Mouse (Mus musculus) kidney, postnatal 25 days (tissue): ENCODE results near the gene Dlgap5.

Experiments
- DNase-seq, 2 experiments: peaks; one replicate each; pipeline ENCODE4 v3.0.0; 2021; ENCODE audit warnings: mixed read lengths in 2 of 2

Dlgap5 gene

DNA sequence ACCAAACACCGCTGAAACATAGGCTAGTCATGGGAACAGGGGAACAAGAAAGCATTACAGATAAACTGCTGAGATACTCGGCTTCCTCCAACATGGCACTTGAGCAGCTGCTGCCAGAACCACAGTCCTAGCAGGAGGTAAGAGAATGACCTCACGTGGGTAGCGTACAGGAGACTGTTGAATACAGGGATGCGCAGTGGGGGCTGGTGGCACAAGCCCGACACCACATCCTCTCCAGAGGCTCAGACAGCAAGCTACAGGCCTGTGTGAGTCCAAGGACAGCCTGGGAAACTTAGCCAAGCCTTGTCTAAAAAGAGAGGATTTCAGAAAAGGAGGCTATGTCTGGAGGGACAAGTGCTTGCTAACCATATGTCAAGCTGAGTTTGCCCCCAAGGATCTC, 23.2 kb downstream of the Dlgap5 start:
- no peak for DNase-seq

GRCm38 (mm10) chr14:47393354-47394094, 24.7 kb downstream of the Dlgap5 start:
- no peak for DNase-seq

GRCm38 (mm10) chr14:47386125-47386524, 32.1 kb downstream of the Dlgap5 start:
- DNase-seq, result no peak

DNA sequence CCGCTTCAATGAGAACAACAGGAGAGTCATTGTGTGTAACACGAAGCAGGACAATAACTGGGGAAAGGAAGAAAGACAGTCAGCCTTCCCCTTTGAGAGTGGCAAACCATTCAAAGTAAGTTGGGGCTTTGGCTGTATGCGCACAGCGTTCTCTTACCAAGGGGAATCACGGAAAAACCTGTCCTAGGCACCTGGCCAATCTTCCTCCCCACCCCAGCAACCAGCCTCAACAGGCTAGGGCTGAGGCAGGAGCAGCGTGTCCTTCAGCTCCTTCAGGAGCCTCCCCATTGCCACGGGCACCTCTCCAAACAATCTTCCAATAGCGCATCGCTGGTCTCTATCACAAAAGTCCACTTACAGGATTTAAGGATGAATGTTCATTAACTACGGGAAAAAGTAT, 33.6 kb downstream of the Dlgap5 start:
- DNase-seq, result no peak

DNA sequence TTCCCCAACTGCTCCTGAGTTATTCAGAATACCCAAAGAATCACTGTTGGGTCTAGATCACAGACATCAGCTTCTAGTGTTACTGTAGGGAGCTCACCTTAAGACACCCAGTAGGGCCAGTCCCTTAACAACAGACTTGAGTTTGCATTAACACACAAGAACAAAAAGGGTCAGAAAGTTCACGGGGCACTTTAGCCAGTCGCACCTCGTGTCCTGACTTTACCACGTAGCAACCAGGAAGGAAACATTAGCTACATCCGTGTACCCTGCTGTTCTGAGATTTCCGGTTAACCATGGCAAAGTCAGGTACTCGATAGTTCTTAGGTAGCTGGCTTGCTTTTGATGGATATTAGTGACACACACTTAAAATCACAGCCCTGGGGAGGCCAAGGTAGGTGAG, 34.3 kb downstream of the Dlgap5 start:
- DNase-seq, result no peak

DNA sequence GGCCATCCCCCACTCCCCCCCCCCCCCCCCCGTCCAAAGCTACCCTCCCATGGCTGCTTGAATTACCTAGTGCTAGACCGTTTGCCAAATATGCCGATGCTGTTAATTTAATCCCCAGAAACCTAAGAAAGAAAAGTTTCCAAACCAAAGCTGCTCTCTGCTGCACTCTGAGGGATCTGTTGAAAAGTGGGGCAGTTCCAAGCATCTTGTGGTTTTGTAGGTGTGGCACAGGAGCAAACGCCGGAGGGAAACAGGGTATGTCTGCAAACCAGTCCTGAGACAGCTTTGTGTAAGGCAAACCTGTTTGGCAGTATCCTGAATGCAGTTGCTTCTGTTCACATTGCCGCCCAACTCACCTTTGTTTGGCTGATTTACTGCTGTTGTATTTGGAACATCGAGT, 39.9 kb downstream of the Dlgap5 start:
- DNase-seq, result no peak

GRCm38 (mm10) chr14:47376526-47376925, 41.7 kb downstream of the Dlgap5 start:
- DNase-seq, result no peak

DNA sequence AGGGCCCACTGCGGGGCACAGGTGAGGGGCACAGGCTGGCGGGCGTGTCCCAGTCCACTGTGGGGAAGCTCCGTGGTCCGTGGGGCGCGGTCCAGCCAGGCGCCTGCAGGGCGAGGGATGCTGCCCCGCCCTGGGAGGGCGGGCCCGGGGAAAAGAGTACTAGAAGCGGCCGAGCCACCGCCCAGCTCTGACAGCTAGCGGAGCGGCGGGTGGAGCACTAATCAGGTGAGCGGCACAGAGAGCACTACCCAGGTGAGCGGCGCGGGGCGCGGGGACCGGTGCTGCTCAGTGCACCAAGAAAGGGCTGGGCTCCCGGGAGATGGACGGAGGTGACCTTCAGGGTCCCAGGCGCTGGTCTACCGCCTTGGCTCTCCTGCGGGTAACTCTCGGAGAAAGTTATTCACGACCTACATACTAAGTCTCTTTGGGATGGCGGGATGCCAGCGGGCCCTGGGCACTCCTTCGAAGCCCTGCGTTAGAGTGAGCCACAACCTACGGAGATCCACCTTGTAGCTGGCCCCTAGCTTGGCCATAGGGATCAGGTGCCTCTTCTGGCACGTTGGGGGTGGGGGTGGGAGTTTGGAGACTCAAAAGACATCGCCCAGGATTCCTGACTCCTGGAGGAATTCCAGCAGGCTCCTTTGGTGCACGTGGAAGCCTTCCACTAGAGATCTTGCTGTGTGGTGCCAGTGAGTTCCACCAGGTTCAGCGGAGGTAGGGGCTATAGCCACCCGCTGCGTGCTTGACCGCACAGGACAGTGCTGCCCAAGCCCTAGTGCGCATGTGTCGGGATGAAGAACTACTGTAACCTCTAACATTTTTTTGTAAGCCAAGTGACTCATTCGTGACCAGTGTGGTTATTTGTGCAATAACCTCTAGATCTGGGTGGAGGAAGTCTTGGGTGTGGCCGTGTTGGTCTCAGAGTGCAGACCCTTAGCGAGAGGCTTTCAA, 44.2 kb downstream of the Dlgap5 start:
- peak; percentile 61 to 79 for DNase-seq

- DNase-seq, result no peak
These were observed 46.5 kb downstream of the Dlgap5 start for GRCm38 (mm10) chr14:47371689-47372088.

DNA sequence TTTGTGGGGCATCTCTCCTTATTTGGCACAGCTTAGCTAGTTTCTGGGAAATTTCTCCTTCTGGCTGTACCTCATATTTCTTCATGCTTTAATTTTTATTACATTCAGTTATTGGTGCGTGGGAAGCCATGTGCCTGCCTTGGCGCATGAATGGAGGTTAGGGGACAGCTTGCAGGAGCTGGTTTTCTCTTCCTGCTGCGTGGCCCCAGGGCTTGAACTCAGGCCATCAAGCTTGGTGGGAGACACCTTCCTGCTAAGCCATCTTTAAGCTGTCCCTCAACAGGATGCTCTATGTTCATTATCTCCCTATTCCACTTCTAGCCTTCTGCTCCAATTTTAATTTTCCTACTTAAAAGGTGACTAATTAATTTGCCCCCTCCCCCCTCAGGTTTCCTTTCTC, 47.4 kb downstream of the Dlgap5 start:
- DNase-seq, result no peak

DNA sequence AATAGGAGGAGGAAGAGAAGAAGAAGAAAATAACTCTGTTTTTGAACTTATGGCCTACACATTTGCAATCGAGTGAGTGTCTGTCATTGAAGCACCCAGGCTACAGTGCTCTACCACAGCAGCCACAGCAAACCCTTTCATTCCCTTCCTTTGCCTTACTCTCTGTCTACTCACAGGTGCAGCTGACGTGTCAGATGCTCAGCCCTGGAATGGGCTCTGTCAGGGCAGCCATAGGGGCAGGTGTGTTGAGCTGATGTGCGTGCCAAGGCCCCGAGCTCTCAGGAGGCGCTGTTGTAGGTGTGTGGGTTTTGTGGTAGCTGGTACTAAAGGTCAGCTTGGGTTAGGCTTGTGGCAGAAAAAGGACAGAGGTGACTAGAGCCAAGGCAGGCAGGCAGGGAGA, 48.5 kb downstream of the Dlgap5 start:
- DNase-seq, result no peak

DNA sequence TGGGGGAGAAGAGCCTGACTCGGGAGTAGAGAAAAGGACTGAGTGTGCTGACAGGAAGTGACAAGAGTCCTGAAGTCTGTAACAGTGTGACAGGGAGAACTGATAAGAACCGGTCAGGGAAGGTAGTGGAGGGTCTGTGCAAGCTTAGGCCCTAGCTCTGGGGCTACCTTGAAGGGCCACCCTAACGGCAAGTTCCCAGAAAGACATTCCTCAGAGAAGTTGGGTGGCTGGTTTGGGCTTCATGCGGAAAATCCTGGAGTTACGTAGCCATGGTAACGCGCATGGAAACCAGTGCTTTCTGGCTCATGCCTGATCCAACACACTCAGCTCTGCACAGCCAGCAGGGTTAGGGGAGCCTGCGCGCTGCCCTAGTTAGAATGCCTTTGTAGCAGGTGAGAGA, 50.7 kb downstream of the Dlgap5 start, which contains the start of gene Lgals3:
TSS of gene Lgals3 (plus strand) at position 291 of the 400 bp plus-strand sequence.
- DNase-seq, result peak; percentile 63 to 86

DNA sequence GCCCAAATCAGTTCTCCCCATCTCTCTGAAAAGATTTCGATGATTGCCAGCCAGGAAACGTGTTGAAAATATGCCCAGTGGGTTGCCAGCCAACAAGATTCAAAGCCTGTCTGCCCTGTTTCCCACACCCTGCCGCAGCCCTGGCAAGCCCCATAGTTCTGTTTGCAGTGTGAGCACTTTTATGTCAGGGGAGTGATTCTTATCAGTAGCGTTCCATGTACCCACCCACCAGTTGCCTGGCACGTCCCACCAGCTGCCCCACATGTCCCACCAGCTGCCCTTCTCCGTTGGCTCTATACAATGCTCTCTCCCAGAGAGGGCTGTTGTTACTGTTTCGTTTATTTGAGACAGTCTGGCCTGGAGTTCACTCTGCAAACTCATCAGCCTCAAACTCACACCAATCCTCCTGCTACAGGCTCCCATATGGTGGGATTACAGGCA, 51.3 kb downstream of the Dlgap5 start:
- DNase-seq, result peak; percentile 29 to 54

- DNase-seq, result peak in 1 of 2 experiments; percentile 50
These were observed 53.3 kb downstream of the Dlgap5 start for GRCm38 (mm10) chr14:47364742-47365449.

- no peak for DNase-seq
These were observed 56.3 kb downstream of the Dlgap5 start for GRCm38 (mm10) chr14:47361899-47362298.

DNA sequence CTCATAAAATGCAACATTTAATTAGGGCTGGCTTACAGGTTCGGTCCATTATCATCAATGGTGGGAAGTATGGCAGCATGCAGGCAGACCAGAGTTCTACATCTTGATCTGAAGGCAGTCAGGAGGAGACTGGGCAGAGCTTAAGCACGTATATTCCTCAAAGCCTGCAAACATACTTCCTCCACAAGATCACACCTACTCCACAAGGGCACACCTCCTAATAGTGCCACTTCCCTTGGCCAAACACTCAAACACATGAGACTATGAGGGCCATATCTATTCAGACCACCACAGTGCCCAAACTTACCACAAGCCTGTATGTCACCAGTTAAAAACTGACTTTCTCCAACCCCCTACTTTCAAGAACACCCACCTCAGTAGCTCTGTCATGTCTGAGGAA, 56.8 kb downstream of the Dlgap5 start:
- no peak for DNase-seq

- DNase-seq, result no peak
These were observed 58.6 kb downstream of the Dlgap5 start for GRCm38 (mm10) chr14:47359610-47360009.

DNA sequence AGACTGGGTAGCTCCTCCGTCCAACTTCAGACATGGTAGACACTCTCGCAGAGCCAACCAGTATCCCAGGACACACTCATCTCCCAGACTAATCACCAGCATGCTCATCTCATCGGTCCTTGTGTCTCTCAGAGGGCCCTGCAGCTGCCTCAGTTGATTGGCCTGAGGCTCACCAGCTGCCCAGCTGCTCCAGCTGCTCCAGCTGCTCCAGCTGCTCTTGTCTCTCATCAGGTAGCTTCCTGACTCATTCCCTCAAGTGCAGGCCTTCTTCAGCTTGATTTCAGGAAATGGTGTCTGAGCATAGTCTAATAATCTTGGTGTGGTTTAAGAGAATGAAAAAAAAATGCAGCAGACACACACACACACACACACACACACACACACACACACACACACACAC, 61.6 kb downstream of the Dlgap5 start:
- no peak for DNase-seq

DNA sequence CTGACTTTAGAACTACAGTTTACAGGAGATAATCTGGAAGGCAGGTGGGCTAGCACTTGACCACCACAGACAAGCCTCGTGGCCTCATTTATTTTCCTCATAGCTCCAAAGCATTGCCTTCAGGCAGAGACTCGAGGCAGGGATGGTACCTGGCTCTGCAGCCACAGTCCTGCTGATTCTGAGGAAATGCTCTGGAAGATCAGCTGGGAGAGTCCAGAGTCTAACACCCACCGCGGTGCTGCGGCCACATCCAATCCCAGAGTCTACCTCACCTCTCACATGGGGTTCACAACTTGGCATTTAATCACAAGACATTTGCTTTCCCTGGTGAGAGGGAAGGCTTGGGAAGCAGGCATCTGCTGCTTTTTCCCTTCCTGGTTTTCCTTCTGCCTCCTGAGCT, 63.3 kb downstream of the Dlgap5 start:
- peak in 1 of 2 experiments; percentile 14 for DNase-seq

DNA sequence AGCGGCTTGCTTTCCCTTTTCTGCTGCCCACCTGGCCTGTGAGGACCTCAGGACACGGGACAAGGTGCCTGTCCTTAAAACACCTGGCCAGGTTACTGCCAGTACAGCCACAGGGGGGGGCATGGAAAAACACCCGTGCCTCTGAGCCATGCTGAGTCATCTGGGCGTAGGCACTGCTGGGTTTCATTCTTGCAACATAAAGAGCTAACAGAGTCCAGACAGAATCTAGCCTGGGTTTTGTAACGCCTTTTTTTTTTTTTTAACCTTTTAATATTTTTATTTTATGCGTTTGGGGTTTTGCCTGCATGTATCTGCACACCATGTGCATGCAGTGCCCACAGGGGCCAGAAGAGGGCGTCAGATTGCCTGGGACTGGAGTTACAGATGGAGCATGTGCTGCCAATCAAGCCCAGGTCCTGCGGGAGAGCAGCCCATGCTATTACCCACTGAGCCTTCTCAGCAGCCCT, 64.1 kb downstream of the Dlgap5 start:
- peak; percentile 22 to 69 for DNase-seq

DNA sequence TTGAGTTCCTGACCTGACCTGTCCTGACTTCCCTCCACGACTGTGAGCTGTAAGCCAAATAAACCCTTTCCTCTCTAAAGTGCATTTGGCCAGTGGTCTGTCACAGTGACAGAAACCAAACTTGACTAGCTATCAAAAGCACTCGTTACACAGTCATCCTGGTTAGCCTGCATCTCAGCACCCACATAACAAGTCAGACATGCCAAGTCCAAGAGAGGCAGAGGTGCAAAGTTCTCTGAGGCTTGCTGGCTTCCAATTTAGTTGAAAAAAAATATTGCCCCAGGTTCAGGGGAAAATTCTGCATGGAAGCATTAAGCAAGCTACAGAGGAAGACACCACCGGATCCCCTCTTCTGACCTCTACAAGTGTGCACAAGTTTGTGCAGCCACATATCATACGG, 65.0 kb downstream of the Dlgap5 start:
- no peak for DNase-seq

- no peak for DNase-seq
These were observed 65.9 kb downstream of the Dlgap5 start for GRCm38 (mm10) chr14:47352272-47352671.

DNA sequence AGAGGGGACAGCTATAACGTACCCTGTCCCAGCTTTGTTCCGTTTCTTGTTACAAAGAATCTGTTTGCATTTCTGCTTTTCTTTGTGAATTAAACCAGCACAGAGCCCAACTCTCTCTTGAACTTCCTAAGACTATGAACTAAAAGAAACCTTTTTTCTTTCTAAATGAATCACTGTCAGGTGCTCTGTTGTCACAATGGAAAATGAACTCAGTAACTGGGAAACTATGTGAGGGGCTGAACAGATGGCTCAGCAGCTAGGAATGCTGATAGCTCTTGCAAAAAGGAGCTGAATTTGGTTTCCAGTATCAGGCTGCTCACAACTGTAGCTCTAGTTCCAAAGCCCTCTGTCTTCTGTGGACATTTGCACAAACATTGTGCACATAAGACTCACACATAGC, 67.2 kb downstream of the Dlgap5 start:
- DNase-seq, result no peak
